Mouse (Mus musculus) frontal cortex, postnatal 25 days (tissue): Measurements from ENCODE around the gene Mrps11.
A peak's percentile ranks its signal among the peaks of the same experiment; 100 is the strongest.

Source experiments
- DNase-seq, 2 experiments: peaks; one replicate each; pipeline ENCODE4 v3.0.0; 2022; ENCODE audit warnings: low spot score in 2 of 2

The Mrps11 gene

DNA sequence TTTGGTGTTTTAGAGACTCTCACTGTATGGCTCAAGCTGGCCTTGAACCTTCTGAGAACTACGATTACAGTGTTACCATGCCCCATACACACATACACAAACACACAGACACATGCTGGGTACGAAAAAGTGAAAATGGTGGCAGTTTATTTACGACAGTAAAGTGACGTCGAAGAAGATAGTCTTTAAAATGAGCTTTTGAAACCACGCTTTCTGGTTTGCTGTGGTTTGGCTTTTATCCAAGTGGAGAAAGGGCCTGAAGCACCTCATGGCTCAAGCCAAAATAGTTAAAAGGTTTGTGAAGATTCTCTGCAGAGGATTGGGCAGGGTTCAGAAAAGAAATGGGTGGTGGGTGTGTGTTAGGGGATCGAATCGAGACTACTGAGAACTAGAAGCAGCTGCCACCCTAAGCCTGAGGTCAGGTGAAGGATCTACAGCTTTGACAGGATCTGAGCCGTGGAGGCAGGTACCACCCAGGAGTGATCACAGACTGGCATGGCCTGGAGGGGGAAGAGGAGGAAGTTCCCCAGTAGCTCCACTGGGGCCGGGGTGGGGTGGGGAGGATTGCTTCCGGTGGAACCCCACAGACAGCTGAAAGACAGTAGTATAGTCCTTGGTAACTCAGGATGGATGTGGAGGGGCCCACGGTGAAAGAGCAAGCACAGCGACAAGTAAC is 11.1 kb downstream of the Mrps11 start:
- no peak for DNase-seq

- no peak for DNase-seq
Measured at GRCm38 (mm10) chr7:78794571-78795092, 11.7 kb downstream of the Mrps11 start.

GRCm38 (mm10) chr7:78796624-78797023 is 13.7 kb downstream of the Mrps11 start:
- no peak for DNase-seq

- peak; percentile 28 to 39 for DNase-seq
Measured at GRCm38 (mm10) chr7:78797843-78798455, 15.0 kb downstream of the Mrps11 start.

GRCm38 (mm10) chr7:78799730-78800496 is 17.0 kb downstream of the Mrps11 start:
- DNase-seq = no peak

DNA sequence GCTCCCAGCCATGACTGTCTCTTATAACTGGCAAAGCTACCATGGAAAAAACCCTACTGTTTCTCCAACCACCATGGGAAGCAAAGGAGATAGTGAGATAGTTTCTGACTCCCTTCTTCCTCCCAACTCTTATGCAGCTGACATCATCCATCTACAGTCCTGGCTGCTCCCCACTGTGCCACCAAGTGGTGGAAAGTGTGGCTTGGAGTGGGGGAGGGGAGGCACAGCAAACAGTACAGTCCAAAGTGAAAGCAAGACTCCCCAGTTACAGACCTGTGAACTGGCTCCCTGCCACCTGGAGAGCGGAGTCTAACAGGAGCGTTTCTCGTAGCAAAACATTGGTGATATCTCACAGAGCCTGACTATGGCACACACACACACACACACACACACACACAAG is 20.9 kb downstream of the Mrps11 start:
- no peak for DNase-seq

DNA sequence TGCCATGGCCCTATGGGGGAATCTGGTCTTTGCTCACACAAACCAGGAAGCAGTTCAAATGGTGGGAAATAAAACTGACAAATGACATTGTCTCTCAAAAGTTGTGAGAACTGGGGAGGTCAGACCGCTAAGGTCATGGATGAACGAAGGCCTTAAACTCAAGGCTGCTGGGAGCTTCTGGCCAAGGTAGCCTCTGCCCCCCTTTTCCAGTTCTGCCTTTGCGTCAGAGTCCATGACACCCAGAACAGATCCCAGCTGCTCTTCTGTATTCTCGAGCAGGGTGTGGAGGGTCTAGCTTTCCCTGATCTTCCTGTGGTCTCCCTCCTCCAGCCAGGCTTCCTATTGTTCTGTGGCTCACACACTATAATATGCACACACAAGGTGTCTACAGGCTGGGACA is 24.3 kb downstream of the Mrps11 start:
- DNase-seq = no peak

GRCm38 (mm10) chr7:78813791-78814190 is 30.9 kb downstream of the Mrps11 start:
- no peak for DNase-seq

DNA sequence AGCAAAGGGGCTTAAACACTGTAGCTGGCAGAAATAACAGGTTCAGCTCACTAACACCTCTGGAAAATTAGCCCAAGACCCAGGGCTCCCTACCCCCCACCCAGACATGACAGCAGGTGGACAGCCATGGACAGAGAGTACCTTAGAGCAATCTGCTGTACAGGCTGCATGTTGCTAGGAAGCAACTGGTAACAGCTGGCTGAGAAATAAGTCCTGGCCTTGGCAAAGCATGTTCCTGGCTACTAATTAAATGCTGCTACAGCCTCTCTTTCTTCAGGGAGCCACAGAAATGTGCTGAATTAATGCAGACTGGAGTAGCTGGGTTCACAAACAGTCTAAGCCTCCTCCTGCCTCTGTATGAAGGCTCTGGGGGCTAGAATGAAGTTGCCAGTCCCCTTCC is 31.8 kb downstream of the Mrps11 start:
- DNase-seq = no peak

DNA sequence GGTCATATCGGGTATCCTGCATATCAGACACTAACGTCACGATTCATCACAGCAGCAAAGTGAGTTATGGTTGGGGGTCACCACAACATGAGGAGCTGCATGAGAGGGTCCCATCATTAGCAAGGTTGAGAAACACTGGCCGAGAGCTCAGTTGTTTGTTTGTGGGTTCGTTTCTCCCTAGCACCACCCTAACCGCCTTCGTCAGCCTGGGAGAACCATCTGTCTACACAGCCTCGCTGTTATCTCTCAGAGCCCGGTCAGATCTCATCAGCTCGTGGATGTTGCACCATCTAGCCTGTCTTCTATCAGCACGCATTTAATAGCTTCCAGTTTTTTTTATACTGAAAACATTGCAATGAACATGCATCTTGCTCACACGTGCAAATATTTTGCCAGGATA is 35.4 kb downstream of the Mrps11 start:
- no peak for DNase-seq

GRCm38 (mm10) chr7:78826682-78827385 is 43.9 kb downstream of the Mrps11 start:
- no peak for DNase-seq

GRCm38 (mm10) chr7:78827749-78828362 is 44.9 kb downstream of the Mrps11 start:
- no peak for DNase-seq

- no peak for DNase-seq
Measured at GRCm38 (mm10) chr7:78835656-78836055, 52.7 kb downstream of the Mrps11 start.

- DNase-seq = no peak
Measured at GRCm38 (mm10) chr7:78837250-78837649, 54.3 kb downstream of the Mrps11 start.

DNA sequence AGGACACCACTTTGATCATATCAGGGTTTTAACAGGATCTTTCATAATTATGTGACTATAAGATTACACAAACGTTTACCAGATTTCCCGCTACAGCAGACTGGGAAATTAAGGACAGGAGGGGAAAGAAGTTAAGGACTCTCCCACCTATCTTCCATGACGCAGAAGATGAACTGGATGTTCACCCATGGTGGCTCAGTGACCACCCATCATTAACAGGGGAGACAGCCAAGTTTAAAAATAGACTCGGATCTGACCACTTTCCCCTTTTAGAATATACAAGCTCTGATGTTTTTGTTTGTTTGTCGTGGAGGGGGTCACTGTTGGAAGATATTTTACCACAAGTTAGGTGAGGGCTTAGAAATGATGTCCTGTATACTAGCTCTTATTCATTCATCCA is 58.7 kb downstream of the Mrps11 start:
- no peak for DNase-seq
